Mouse (Mus musculus) lung, postnatal 0 days (tissue): Measurements from ENCODE around the gene Mmel1.

Experiments used
- CTCF ChIP-seq: IDR thresholded peaks from 2 replicates; pipeline ENCODE4 v1.5.1; 2016; ENCODE audit warnings: antibody characterized with exemption, mild to moderate bottlenecking
- EP300 ChIP-seq: IDR thresholded peaks from 2 replicates; pipeline ENCODE4 v1.6.1; 2016; ENCODE audit warnings: antibody characterized with exemption, mild to moderate bottlenecking, control low read depth

DNA sequence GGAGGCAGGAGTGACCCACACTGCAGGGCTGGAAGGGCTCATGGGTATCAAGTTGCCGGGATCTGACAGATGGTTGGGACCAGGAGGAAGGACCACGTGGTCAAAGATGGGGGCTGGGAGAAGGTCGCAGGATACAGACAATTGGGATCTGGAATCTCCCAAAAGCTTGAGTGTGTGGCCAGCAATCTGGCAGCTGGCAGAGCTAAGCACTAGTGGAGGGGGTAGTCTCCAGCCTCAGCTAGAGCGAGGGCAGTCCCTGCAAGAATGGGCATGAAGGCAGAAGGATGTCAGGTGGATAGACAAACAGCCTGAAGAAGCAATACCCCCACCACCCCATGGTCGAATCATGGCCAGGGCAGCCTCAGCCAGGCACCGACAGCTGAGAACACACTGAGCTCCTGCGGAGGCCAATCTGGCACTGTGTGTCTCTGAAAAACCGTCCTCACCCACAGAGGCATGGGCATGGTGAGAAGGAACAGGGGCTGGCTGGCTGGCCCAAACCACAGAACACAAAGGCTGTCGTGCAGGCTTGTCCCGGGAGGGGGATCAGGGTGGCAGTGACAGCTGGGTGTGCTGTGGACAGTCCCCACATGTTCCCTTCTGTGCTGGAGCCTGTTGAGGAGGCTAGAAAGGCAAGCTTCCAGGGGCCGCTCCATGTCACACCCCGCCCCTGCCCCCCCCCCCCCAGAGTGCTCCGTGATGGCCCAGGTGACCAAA, 17.6 kb downstream of the Mmel1 start:
- TF ChIP-seq CTCF: no peak
- no peak for TF ChIP-seq EP300
